Mouse (Mus musculus): Measurements from ENCODE around the gene Elmsan1. TPM values are rescaled to one million over a fixed set of nuclear protein-coding genes. Genes with fewer than 3 reads are reported as not detected.

The Elmsan1 gene
- polyA plus RNA-seq, 1 experiment, result 28.3 TPM

- no peak for TF ChIP-seq POLR2A (IDR thresholded peaks at IDR 0.05; ENCODE audit: insufficient read depth, low read length)
- TF ChIP-seq EP300 (IDR thresholded peaks at IDR 0.05; ENCODE audit: insufficient read depth, low read depth, low read length), result peak; percentile 92
- TF ChIP-seq CTCF (IDR thresholded peaks at IDR 0.05; ENCODE audit: low read depth, low read length), result no peak
- no peak overlapping the region for H3K9ac ChIP-seq (ENCODE audit: low read depth, poor library complexity, severe bottlenecking)
- H3K27ac ChIP-seq (ENCODE audit: insufficient read depth, low read length), result peak overlapping the region; percentile 30
- no peaks in the 10 kb centered on the region for H3K27me3 ChIP-seq (ENCODE audit: control insufficient read depth, insufficient read depth, low read length, poor library complexity, severe bottlenecking)
- H3K9me3 ChIP-seq (replicated peaks; ENCODE audit: control insufficient read depth, insufficient read depth, low read length, poor library complexity, severe bottlenecking), result no peaks in the 10 kb centered on the region
- peaks cover 27% of the 10 kb centered on the region for H3K4me1 ChIP-seq (ENCODE audit: control insufficient read depth, insufficient read depth, low read length)
- peak overlapping the region; percentile 15; the same call in 1 of the 2 replicates for H3K4me3 ChIP-seq (ENCODE audit: low read depth, low read length)
- H3K36me3 ChIP-seq (ENCODE audit: control insufficient read depth, insufficient read depth, low read length, poor library complexity, severe bottlenecking), result no peaks in the 10 kb centered on the region
These were observed 7.6 kb downstream of the Elmsan1 start for GRCm38 (mm10) chr12:84211021-84211538.

GRCm38 (mm10) chr12:84210288-84210687 lies 8.4 kb downstream of the Elmsan1 start:
- no peaks in the 10 kb centered on the region for H3K36me3 ChIP-seq (ENCODE audit: control insufficient read depth, insufficient read depth, low read length, poor library complexity, severe bottlenecking)
- H3K9me3 ChIP-seq (replicated peaks; ENCODE audit: control insufficient read depth, insufficient read depth, low read length, poor library complexity, severe bottlenecking), result no peaks in the 10 kb centered on the region
- peak overlapping the region; percentile 15; the same call in 1 of the 2 replicates for H3K4me3 ChIP-seq (ENCODE audit: low read depth, low read length)
- H3K27ac ChIP-seq (ENCODE audit: insufficient read depth, low read length), result peak overlapping the region; percentile 22
- peaks cover 27% of the 10 kb centered on the region for H3K4me1 ChIP-seq (ENCODE audit: control insufficient read depth, insufficient read depth, low read length)
- TF ChIP-seq POLR2A (IDR thresholded peaks at IDR 0.05; ENCODE audit: insufficient read depth, low read length), result no peak
- no peaks in the 10 kb centered on the region for H3K27me3 ChIP-seq (ENCODE audit: control insufficient read depth, insufficient read depth, low read length, poor library complexity, severe bottlenecking)
- H3K9ac ChIP-seq (ENCODE audit: low read depth, poor library complexity, severe bottlenecking), result no peak overlapping the region

DNA sequence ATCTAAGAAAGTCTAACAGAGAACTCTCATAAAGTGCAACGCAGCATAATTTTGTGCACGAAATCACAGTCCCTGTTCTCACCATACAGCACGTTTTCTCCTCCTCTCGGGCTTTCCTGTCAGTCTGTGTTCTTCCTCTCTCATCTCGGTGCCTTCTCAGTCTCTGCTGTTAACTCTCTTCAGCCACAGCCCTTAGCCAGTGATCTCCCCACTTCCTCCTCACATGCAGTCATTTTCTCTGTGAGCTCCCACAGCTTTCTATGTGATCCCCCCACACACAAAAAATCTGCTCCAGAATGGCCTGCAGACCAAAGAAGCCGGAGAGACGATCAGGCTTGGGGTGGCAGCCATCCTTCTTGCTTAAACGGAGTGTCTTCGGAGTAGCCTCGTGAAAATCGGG lies 9.6 kb downstream of the Elmsan1 start:
- no peaks in the 10 kb centered on the region for H3K36me3 ChIP-seq (ENCODE audit: control insufficient read depth, insufficient read depth, low read length, poor library complexity, severe bottlenecking)
- TF ChIP-seq EP300 (IDR thresholded peaks at IDR 0.05; ENCODE audit: insufficient read depth, low read depth, low read length) (no peak), CTCF (IDR thresholded peaks at IDR 0.05; ENCODE audit: low read depth, low read length) (no peak), POLR2A (IDR thresholded peaks at IDR 0.05; ENCODE audit: insufficient read depth, low read length) (no peak)
- H3K27me3 ChIP-seq (ENCODE audit: control insufficient read depth, insufficient read depth, low read length, poor library complexity, severe bottlenecking), result no peaks in the 10 kb centered on the region
- H3K9me3 ChIP-seq (replicated peaks; ENCODE audit: control insufficient read depth, insufficient read depth, low read length, poor library complexity, severe bottlenecking), result no peaks in the 10 kb centered on the region
- peaks cover 25% of the 10 kb centered on the region for H3K4me1 ChIP-seq (ENCODE audit: control insufficient read depth, insufficient read depth, low read length)
- H3K27ac ChIP-seq (ENCODE audit: insufficient read depth, low read length), result no peak overlapping the region
- H3K9ac ChIP-seq (ENCODE audit: low read depth, poor library complexity, severe bottlenecking), result no peak overlapping the region
- H3K4me3 ChIP-seq (ENCODE audit: low read depth, low read length), result no peak overlapping the region

DNA sequence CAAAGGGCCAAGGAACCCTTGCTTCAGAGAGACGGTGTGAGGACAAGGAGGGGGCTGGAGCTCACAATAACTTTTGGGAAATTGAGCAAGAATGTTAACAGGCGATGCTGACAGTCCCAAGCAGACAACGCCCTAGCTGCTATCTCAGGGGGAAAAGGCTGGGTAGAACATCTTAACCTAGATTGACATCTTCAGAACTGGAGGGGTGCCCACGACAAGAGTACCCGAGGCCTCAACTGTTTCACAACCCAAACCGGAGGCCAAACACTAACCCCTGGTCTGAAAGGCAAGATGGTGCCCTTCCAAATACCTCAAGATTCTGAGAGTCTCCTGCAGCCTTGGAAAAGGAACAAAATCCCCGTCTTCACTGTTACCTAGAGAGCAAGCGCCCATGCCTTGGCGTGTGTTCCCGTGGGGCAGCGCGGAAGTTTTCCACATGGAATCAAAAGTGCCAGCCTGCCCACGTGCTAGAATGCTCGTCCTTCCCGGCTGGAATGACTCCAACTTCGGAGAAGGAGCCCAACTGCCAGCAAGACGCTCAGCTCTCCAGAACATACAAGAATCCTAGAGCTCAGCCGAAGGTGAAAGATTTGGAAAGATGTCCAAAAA lies 11.4 kb downstream of the Elmsan1 start:
- TF ChIP-seq POLR2A (IDR thresholded peaks at IDR 0.05; ENCODE audit: insufficient read depth, low read length) (no peak), CTCF (IDR thresholded peaks at IDR 0.05; ENCODE audit: low read depth, low read length) (no peak), EP300 (IDR thresholded peaks at IDR 0.05; ENCODE audit: insufficient read depth, low read depth, low read length) (no peak)

GRCm38 (mm10) chr12:84206525-84206924 lies 12.2 kb downstream of the Elmsan1 start:
- Histone ChIP-seq H3K9ac (ENCODE audit: low read depth, poor library complexity, severe bottlenecking) (no peak overlapping the region), H3K9me3 (replicated peaks; ENCODE audit: control insufficient read depth, insufficient read depth, low read length, poor library complexity, severe bottlenecking) (no peaks in the 10 kb centered on the region), H3K4me1 (ENCODE audit: control insufficient read depth, insufficient read depth, low read length) (peaks cover 18% of the 10 kb centered on the region), H3K27me3 (ENCODE audit: control insufficient read depth, insufficient read depth, low read length, poor library complexity, severe bottlenecking) (no peaks in the 10 kb centered on the region), H3K4me3 (ENCODE audit: low read depth, low read length) (no peak overlapping the region), H3K36me3 (ENCODE audit: control insufficient read depth, insufficient read depth, low read length, poor library complexity, severe bottlenecking) (no peaks in the 10 kb centered on the region), H3K27ac (ENCODE audit: insufficient read depth, low read length) (no peak overlapping the region)
- TF ChIP-seq POLR2A (IDR thresholded peaks at IDR 0.05; ENCODE audit: insufficient read depth, low read length), result no peak
- TF ChIP-seq EP300 (IDR thresholded peaks at IDR 0.05; ENCODE audit: insufficient read depth, low read depth, low read length), result no peak
- TF ChIP-seq CTCF (IDR thresholded peaks at IDR 0.05; ENCODE audit: low read depth, low read length), result no peak

More for the DNA sequence above, 11.4 kb downstream of the Elmsan1 start:
- H3K4me3 ChIP-seq (ENCODE audit: low read depth, low read length), result no peak overlapping the region
- H3K9me3 ChIP-seq (replicated peaks; ENCODE audit: control insufficient read depth, insufficient read depth, low read length, poor library complexity, severe bottlenecking), result no peaks in the 10 kb centered on the region
- no peak overlapping the region for H3K27ac ChIP-seq (ENCODE audit: insufficient read depth, low read length)
- H3K27me3 ChIP-seq (ENCODE audit: control insufficient read depth, insufficient read depth, low read length, poor library complexity, severe bottlenecking), result no peaks in the 10 kb centered on the region
- no peaks in the 10 kb centered on the region for H3K36me3 ChIP-seq (ENCODE audit: control insufficient read depth, insufficient read depth, low read length, poor library complexity, severe bottlenecking)
- no peak overlapping the region for H3K9ac ChIP-seq (ENCODE audit: low read depth, poor library complexity, severe bottlenecking)
- peaks cover 21% of the 10 kb centered on the region for H3K4me1 ChIP-seq (ENCODE audit: control insufficient read depth, insufficient read depth, low read length)

- no peaks in the 10 kb centered on the region for H3K9me3 ChIP-seq (replicated peaks; ENCODE audit: control insufficient read depth, insufficient read depth, low read length, poor library complexity, severe bottlenecking)
- no peak overlapping the region for H3K4me3 ChIP-seq (ENCODE audit: low read depth, low read length)
- H3K27ac ChIP-seq (ENCODE audit: insufficient read depth, low read length), result no peak overlapping the region
- H3K9ac ChIP-seq (ENCODE audit: low read depth, poor library complexity, severe bottlenecking), result no peak overlapping the region
- no peaks in the 10 kb centered on the region for H3K27me3 ChIP-seq (ENCODE audit: control insufficient read depth, insufficient read depth, low read length, poor library complexity, severe bottlenecking)
- TF ChIP-seq CTCF (IDR thresholded peaks at IDR 0.05; ENCODE audit: low read depth, low read length) (no peak), EP300 (IDR thresholded peaks at IDR 0.05; ENCODE audit: insufficient read depth, low read depth, low read length) (no peak), POLR2A (IDR thresholded peaks at IDR 0.05; ENCODE audit: insufficient read depth, low read length) (no peak)
- peaks cover 21% of the 10 kb centered on the region for H3K4me1 ChIP-seq (ENCODE audit: control insufficient read depth, insufficient read depth, low read length)
- H3K36me3 ChIP-seq (ENCODE audit: control insufficient read depth, insufficient read depth, low read length, poor library complexity, severe bottlenecking), result no peaks in the 10 kb centered on the region
These were observed 13.0 kb downstream of the Elmsan1 start for GRCm38 (mm10) chr12:84205659-84206185.

Data from ES-Bruce4 (cell line).